Mouse (Mus musculus) forebrain, postnatal 0 days (tissue): ENCODE measurements around the gene Acsbg2. TPM values are rescaled to one million over a fixed set of nuclear protein-coding genes. Genes with fewer than 3 reads are reported as not detected.
A peak's percentile ranks its signal among the peaks of the same experiment; 100 is the strongest.

ENCODE experiments used
- ATAC-seq: fragments of 200-750 bp; cut with Nextera tagmentation; 2 replicates; pipeline ENCODE4 v1.8.0; 2017; ENCODE audit warnings: mild to moderate bottlenecking, moderate library complexity
- DNase-seq: peaks from one replicate; pipeline ENCODE4 v3.0.0-alpha.2; 2015
- H3K27ac ChIP-seq: fragments of 300-500 bp; sonication (generic); 2 replicates; pipeline ENCODE4 v1.5.1; 2014; ENCODE audit warnings: low read depth, mild to moderate bottlenecking, antibody characterized with exemption, low read length, moderate library complexity, mixed read lengths
- H3K27me3 ChIP-seq: fragments of 300-500 bp; sonication (generic); 2 replicates; pipeline ENCODE4 v1.6.1; 2014; ENCODE audit warnings: mild to moderate bottlenecking, low read length, mixed read lengths; ENCODE audit not compliant: insufficient read depth
- H3K36me3 ChIP-seq: fragments of 300-500 bp; sonication (generic); 2 replicates; pipeline ENCODE4 v1.6.1; 2014; ENCODE audit warnings: mild to moderate bottlenecking, moderate library complexity; ENCODE audit not compliant: insufficient read depth
- H3K4me1 ChIP-seq: fragments of 300-500 bp; sonication (generic); 2 replicates; pipeline ENCODE4 v1.6.1; 2014; ENCODE audit warnings: antibody characterized with exemption; ENCODE audit not compliant: insufficient read depth
- H3K4me2 ChIP-seq: fragments of 300-500 bp; sonication (generic); 2 replicates; pipeline ENCODE4 v1.6.1; 2014; ENCODE audit warnings: low read depth, mild to moderate bottlenecking, moderate library complexity
- H3K4me3 ChIP-seq: fragments of 300-500 bp; sonication (generic); 2 replicates; pipeline ENCODE4 v1.5.1; 2014; ENCODE audit warnings: low read depth, low read length, mixed read lengths
- H3K9ac ChIP-seq: fragments of 300-500 bp; sonication (generic); 2 replicates; pipeline ENCODE4 v1.6.1; 2014; ENCODE audit warnings: mild to moderate bottlenecking
- H3K9me3 ChIP-seq: fragments of 300-500 bp; sonication (generic); 2 replicates; pipeline ENCODE4 v1.6.1; 2016; ENCODE audit warnings: low read length
- CTCF ChIP-seq: sonication (generic); IDR thresholded peaks from 2 replicates; pipeline ENCODE4 v1.5.1; 2016; ENCODE audit warnings: antibody characterized with exemption, control low read depth, low read depth
- WGBS: fragments of 180-500 bp; shearing (Covaris S2); extraction: QIAGEN DNeasy Blood & Tissue Kit; methylation state at CpG from one replicate; pipeline ENCODE4 v1.1.7; 2014; 5-methylcytosine and 5-hydroxymethylcytosine counted together
- polyA plus RNA-seq: library from polyadenylated mRNA; unstranded; fragments of >200 nt; fragmentation: Nextera tagmentation; extraction: Ambion mirVana; gene quantifications from 2 replicates; pipeline ENCODE4 v1.2.1, GENCODE M21; 2015
- total RNA-seq: library from RNA; depleted of rRNA; stranded (reverse); fragments of >200 nt; gene quantifications from 2 replicates; pipeline ENCODE4 v1.2.3, GENCODE M21; 2014

Acsbg2 gene
- total and polyA plus RNA-seq, 2 experiments from 2014 or later: not detected

DNA sequence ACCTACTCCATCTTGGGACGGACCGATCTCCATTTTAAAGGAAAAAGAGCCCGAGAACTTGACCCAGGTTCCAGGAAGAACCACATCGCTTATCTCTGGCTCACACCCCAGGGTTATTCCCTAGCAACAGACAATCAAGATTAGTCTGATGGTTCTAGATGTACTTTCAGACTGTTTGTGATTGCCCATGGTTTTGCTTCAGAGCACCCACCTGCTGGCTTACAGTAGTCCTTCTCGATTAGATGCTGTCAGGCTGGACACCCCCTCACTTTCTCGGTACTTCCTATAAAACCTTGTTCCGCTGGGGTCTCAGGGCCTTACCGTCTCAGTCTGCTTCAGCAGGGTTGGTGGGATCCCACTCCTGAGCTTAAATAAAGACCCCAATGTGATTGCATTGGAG is 37.9 kb downstream of the Acsbg2 start:
- ATAC-seq: no peak
- no peak overlapping the region for H3K4me2 ChIP-seq
- H3K36me3 ChIP-seq: no peaks in the 10 kb centered on the region

DNA sequence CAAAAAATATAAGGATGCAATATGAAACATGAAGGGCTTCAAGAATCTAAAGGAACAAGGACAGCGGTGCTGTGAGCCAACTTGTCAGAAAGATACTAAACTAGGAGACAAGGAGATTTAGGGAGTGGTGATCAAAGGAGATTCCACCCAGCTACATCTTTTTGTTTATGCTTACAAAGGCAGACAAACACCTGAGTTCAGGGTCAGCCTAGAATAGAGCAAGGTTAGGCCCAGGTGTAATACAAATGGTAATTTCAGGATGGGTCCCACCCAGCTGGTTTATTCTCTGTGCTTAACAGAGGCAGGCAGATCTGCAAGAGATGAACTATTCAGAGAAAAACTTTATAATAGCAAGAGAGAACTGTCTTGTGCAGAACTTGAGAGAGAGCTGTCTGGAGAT is 40.9 kb downstream of the Acsbg2 start:
- Histone ChIP-seq H3K9ac (no peak overlapping the region), H3K4me1 (0 out of 2 replicates have a peak, but pooled peaks cover 4% of the 10 kb centered on the region), H3K4me3 (no peak overlapping the region), H3K27ac (no peak overlapping the region), H3K36me3 (no peaks in the 10 kb centered on the region), H3K4me2 (no peak overlapping the region), H3K9me3 (no peaks in the 10 kb centered on the region), H3K27me3 (peaks cover 11% of the 10 kb centered on the region; the same call in 1 of the 2 replicates)
- ATAC-seq: no peak
- TF ChIP-seq CTCF: no peak
- DNase-seq: no peak
- 86% methylated on average over 1 of the region's 1 CpGs for WGBS

More for the DNA sequence above, 37.9 kb downstream of the Acsbg2 start:
- 92% methylated on average over 8 of the region's 8 CpGs for WGBS
- no peaks in the 10 kb centered on the region for H3K4me1 ChIP-seq
- no peaks in the 10 kb centered on the region for H3K9me3 ChIP-seq
- no peak overlapping the region for H3K4me3 ChIP-seq
- no peak overlapping the region for H3K9ac ChIP-seq
- TF ChIP-seq CTCF: no peak
- no peak overlapping the region for H3K27ac ChIP-seq
- no peak for DNase-seq
- no peaks in the 10 kb centered on the region for H3K27me3 ChIP-seq

DNA sequence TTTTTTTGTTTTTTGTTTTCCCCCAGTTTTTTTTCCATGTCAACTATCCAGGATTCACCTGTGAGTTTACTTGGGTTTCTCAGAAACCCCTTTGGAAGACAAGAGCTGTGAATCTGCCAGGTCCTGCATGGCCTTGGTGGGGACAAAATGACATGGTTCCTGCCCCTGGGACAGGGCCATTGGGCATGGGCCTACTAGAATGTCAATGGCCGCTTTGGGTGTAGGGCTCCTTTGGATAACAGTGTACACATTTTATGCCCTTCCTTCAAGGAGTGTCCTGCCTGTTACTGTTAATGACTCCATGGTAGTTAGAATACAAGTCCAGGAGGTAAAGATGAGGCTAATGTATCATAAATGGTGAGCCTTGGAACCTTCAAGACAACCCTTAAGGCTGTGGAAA is 41.3 kb downstream of the Acsbg2 start:
- no peak overlapping the region for H3K4me2 ChIP-seq
- H3K27me3 ChIP-seq: peaks cover 11% of the 10 kb centered on the region; the same call in 1 of the 2 replicates
- no peaks in the 10 kb centered on the region for H3K9me3 ChIP-seq
- ATAC-seq: no peak
- DNase-seq: no peak
- WGBS: 95% methylated on average over 1 of the region's 1 CpGs
- H3K27ac ChIP-seq: no peak overlapping the region
- 0 out of 2 replicates have a peak, but pooled peaks cover 4% of the 10 kb centered on the region for H3K4me1 ChIP-seq
- TF ChIP-seq CTCF: no peak
- H3K36me3 ChIP-seq: no peaks in the 10 kb centered on the region
- H3K9ac ChIP-seq: no peak overlapping the region
- no peak overlapping the region for H3K4me3 ChIP-seq

- H3K4me2 ChIP-seq: peak overlapping the region; percentile 67
- ATAC-seq (peak; percentile 96), DNase-seq (peak; percentile 99)
- H3K9me3 ChIP-seq: no peaks in the 10 kb centered on the region
- WGBS: under 1% methylated on average over 42 of the region's 42 CpGs
- H3K27ac ChIP-seq: no peak overlapping the region
- H3K36me3 ChIP-seq: no peaks in the 10 kb centered on the region
- peak overlapping the region; percentile 60 for H3K4me3 ChIP-seq
- 0 out of 2 replicates have a peak, but pooled peaks cover 9% of the 10 kb centered on the region for H3K4me1 ChIP-seq
- no peak overlapping the region for H3K9ac ChIP-seq
- peaks cover 11% of the 10 kb centered on the region; the same call in 1 of the 2 replicates for H3K27me3 ChIP-seq
- peak; percentile 70 for TF ChIP-seq CTCF
Observed at GRCm38 (mm10) chr17:56831111-56831816, 43.0 kb downstream of the Acsbg2 start.

- TF ChIP-seq CTCF: no peak
- no peaks in the 10 kb centered on the region for H3K9me3 ChIP-seq
- WGBS: under 1% methylated on average over 29 of the region's 62 CpGs
- H3K27me3 ChIP-seq: peaks cover 11% of the 10 kb centered on the region; the same call in 1 of the 2 replicates
- H3K4me3 ChIP-seq: peak within 1 kb of the TSS; percentile 60
- ATAC-seq (no peak), DNase-seq (peak; percentile 11)
- no peak within 1 kb of the TSS for H3K27ac ChIP-seq
- H3K4me1 ChIP-seq: 0 out of 2 replicates have a peak, but pooled peaks cover 10% of the 10 kb centered on the region
- no peaks in the 10 kb centered on the region for H3K36me3 ChIP-seq
- peak within 1 kb of the TSS; percentile 67 for H3K4me2 ChIP-seq
- peak within 1 kb of the TSS; percentile 36 for H3K9ac ChIP-seq
Observed at GRCm38 (mm10) chr17:56830411-56831110, 43.7 kb downstream of the Acsbg2 start, which contains the start of gene Rfx2. Gene Rfx2 (minus strand): TSS chr17:56831013.

DNA sequence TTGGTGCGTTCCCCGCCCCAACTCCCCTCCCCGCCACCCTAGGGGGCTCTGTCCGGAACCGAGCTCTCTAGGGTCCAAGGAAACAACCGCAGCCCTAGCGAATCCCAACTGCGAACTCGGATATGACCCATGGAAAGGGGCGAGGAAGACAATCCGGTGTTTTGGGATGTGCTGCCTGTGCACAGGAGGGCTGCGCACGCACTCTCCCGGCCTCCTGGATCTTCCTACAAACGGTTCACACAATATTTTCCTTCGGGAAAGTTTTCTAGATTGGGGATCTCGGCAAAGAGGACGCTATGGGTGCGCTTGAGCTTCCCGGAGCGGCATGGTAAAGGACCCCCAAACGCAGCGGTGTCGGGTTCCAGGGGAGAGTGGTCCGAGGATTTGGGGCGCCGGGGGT is 44.5 kb downstream of the Acsbg2 start:
- Histone ChIP-seq H3K4me3 (peak overlapping the region; percentile 60), H3K4me2 (peak overlapping the region; percentile 67), H3K27ac (no peak overlapping the region), H3K4me1 (0 out of 2 replicates have a peak, but pooled peaks cover 10% of the 10 kb centered on the region), H3K36me3 (no peaks in the 10 kb centered on the region), H3K9ac (peak overlapping the region; percentile 36; the same call in 1 of the 2 replicates), H3K9me3 (no peaks in the 10 kb centered on the region), H3K27me3 (peaks cover 11% of the 10 kb centered on the region; the same call in 1 of the 2 replicates)
- peak; percentile 25 for DNase-seq
- under 1% methylated on average over 27 of the region's 27 CpGs for WGBS
- TF ChIP-seq CTCF: no peak
- ATAC-seq: no peak
